Comparison of ENCODE assay signal across 15 mouse cellular contexts in the genomic region with DNA sequence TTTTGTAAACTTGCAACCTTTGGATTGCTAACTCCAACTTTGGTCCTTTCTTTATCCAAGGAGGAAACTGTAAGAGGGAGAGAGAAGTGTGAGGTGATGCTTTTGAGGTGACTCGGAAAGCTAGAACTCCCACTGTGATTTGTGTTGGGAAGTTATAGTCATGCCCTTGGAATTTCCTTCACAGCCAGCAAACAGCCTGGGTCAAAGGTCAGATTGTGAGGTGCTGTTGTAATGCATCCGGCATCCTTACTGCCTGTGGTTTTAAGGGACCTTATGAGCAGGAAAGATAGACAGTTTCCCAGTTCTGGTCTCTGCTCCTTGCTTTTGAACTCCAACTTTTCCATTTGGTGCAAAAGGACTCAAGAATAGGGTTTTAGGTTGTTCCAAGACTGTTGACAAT.
DNase-seq lines count a peak whose midpoint lies in the region; ATAC-seq lines count a peak whose summit lies in the region.
"Had no signal": no experiment of that assay in that cellular context is flagged by ENCODE, and none has a peak within 500 bp of the region (broad histone marks: within the 10 kb centered on the region; RNA-seq: fewer than 3 reads in every experiment).

No protein-coding gene starts in this region.

- no peak for DNase-seq in neural tube, embryonic 10.5 days (ENCODE audit: extremely low spot score, low spot score)
- peak; percentile 65 to 69 for DNase-seq in heart, adult 9 months (ENCODE audit: low spot score in 2 of 2)
- peak; percentile 39 to 44 for DNase-seq in kidney, postnatal 25 days
- no peak for DNase-seq in adrenal gland, adult 2 months
- no peak for DNase-seq in layer of hippocampus, adult 18-20 months (ENCODE audit: low spot score in 2 of 2)
- DNase-seq in midbrain, embryonic 11.5 days (ENCODE audit: low spot score, missing footprints): no peak
- no peak for DNase-seq in cerebellum, postnatal 4 days (ENCODE audit: low spot score in 2 of 2)
- DNase-seq: adrenal gland, adult 8-10 months; cerebellum, adult 9-11 months; thymus, postnatal 14 days had no signal

- H3K36me3 ChIP-seq in neural tube, embryonic 13.5 days: no peaks in the 10 kb centered on the region
- no peaks in the 10 kb centered on the region for H3K36me3 ChIP-seq in midbrain, embryonic 11.5 days (ENCODE audit: control insufficient read depth, insufficient read depth, low read length)
- H3K36me3 ChIP-seq: heart, embryonic 15.5 days; midbrain, embryonic 15.5 days had no signal

- H3K4me3 ChIP-seq in neural tube, embryonic 13.5 days: no peak overlapping the region
- no peak overlapping the region for H3K4me3 ChIP-seq in midbrain, embryonic 11.5 days (ENCODE audit: low read depth, low read length)
- H3K4me3 ChIP-seq: heart, embryonic 15.5 days; layer of hippocampus, adult 2 months; midbrain, embryonic 15.5 days had no signal

- no peak overlapping the region for H3K4me2 ChIP-seq in neural tube, embryonic 13.5 days
- H3K4me2 ChIP-seq in midbrain, embryonic 11.5 days: no peak overlapping the region
- H3K4me2 ChIP-seq: heart, embryonic 15.5 days; liver, embryonic 11.5 days; midbrain, embryonic 15.5 days had no signal

- ATAC-seq in neural tube, embryonic 13.5 days (ENCODE audit: low read depth): no peak
- ATAC-seq in midbrain, embryonic 11.5 days (ENCODE audit: low FRiP score): no peak
- ATAC-seq: midbrain, embryonic 15.5 days had no signal

- WGBS in neural tube, embryonic 13.5 days: 51% methylated on average over 2 of the region's 2 CpGs
- WGBS in midbrain, embryonic 11.5 days: 62% methylated on average over 2 of the region's 2 CpGs

- H3K27ac ChIP-seq in neural tube, embryonic 13.5 days (replicated peaks): 0 out of 2 replicates have a peak overlapping the region, but pooled peaks have one; percentile 52
- no peak overlapping the region for H3K27ac ChIP-seq in midbrain, embryonic 11.5 days (ENCODE audit: low read depth, low read length)
- H3K27ac ChIP-seq: heart, embryonic 15.5 days; layer of hippocampus, adult 2 months; midbrain, embryonic 15.5 days had no signal

- no peaks in the 10 kb centered on the region for H3K27me3 ChIP-seq in neural tube, embryonic 13.5 days
- H3K27me3 ChIP-seq in midbrain, embryonic 11.5 days (ENCODE audit: control insufficient read depth, insufficient read depth, low read length): no peaks in the 10 kb centered on the region
- H3K27me3 ChIP-seq: heart, embryonic 15.5 days; midbrain, embryonic 15.5 days had no signal

- peaks cover 29% of the 10 kb centered on the region for H3K4me1 ChIP-seq in neural tube, embryonic 13.5 days (replicated peaks)
- H3K4me1 ChIP-seq in midbrain, embryonic 11.5 days (ENCODE audit: control insufficient read depth, insufficient read depth, low read length): peaks cover 13% of the 10 kb centered on the region
- H3K4me1 ChIP-seq: heart, embryonic 15.5 days had no signal

- H3K9ac ChIP-seq in neural tube, embryonic 13.5 days: no peak overlapping the region
- no peak overlapping the region for H3K9ac ChIP-seq in midbrain, embryonic 11.5 days (ENCODE audit: low read length)
- H3K9ac ChIP-seq: heart, embryonic 15.5 days; midbrain, embryonic 15.5 days had no signal

- no peaks in the 10 kb centered on the region for H3K9me3 ChIP-seq in neural tube, embryonic 13.5 days
- H3K9me3 ChIP-seq in midbrain, embryonic 11.5 days (ENCODE audit: control insufficient read depth, low read length): no peaks in the 10 kb centered on the region
- H3K9me3 ChIP-seq: heart, embryonic 15.5 days; midbrain, embryonic 15.5 days had no signal

Comparison
In these comparisons a context has a peak if more than half of its experiments do, and no peak if none do; other contexts are left out.
1. DNase-seq: peak in heart, adult 9 months (2 of 2) and kidney, postnatal 25 days (2 of 2); none in neural tube, embryonic 10.5 days (single experiment), adrenal gland, adult 2 months (single experiment), layer of hippocampus, adult 18-20 months (0 of 2), midbrain, embryonic 11.5 days (single experiment) and cerebellum, postnatal 4 days (0 of 2).